Mouse (Mus musculus) midbrain, embryonic 11.5 days (tissue): ENCODE data around the gene Tex26. TPM values are rescaled to one million over a fixed set of nuclear protein-coding genes. Genes with fewer than 3 reads are reported as not detected.

ENCODE experiments used
- ATAC-seq: fragments of 200-750 bp; cut with Nextera tagmentation; 2 replicates; pipeline ENCODE4 v1.8.0; 2017; ENCODE audit warnings: moderate TSS enrichment, moderate library complexity; ENCODE audit not compliant: low FRiP score
- DNase-seq: peaks from one replicate; pipeline ENCODE4 v3.0.0; 2015; ENCODE audit warnings: low spot score; ENCODE audit errors: missing footprints
- H3K27ac ChIP-seq: fragments of 300-500 bp; sonication (generic); 2 replicates; pipeline ENCODE4 v1.5.1; 2014; ENCODE audit warnings: low read depth, low read length
- H3K27me3 ChIP-seq: fragments of 300-500 bp; sonication (generic); 2 replicates; pipeline ENCODE4 v1.6.1; 2014; ENCODE audit warnings: mild to moderate bottlenecking, low read length, moderate library complexity, mixed read lengths; ENCODE audit not compliant: control insufficient read depth, insufficient read depth
- H3K36me3 ChIP-seq: fragments of 300-500 bp; sonication (generic); 2 replicates; pipeline ENCODE4 v1.6.1; 2014; ENCODE audit warnings: mild to moderate bottlenecking, low read length, moderate library complexity, mixed read lengths; ENCODE audit not compliant: control insufficient read depth, insufficient read depth
- H3K4me1 ChIP-seq: fragments of 300-500 bp; sonication (generic); 2 replicates; pipeline ENCODE4 v1.6.1; 2014; ENCODE audit warnings: low read length; ENCODE audit not compliant: control insufficient read depth, insufficient read depth
- H3K4me2 ChIP-seq: fragments of 300-500 bp; sonication (generic); 2 replicates; pipeline ENCODE4 v1.6.1; 2014; ENCODE audit warnings: mild to moderate bottlenecking, moderate library complexity
- H3K4me3 ChIP-seq: fragments of 300-500 bp; sonication (generic); 2 replicates; pipeline ENCODE4 v1.5.1; 2014; ENCODE audit warnings: low read depth, low read length
- H3K9ac ChIP-seq: fragments of 300-500 bp; sonication (generic); 2 replicates; pipeline ENCODE4 v1.6.1; 2014; ENCODE audit warnings: low read length
- H3K9me3 ChIP-seq: fragments of 300-500 bp; sonication (generic); 2 replicates; pipeline ENCODE4 v1.6.1; 2016; ENCODE audit warnings: low read length; ENCODE audit not compliant: control insufficient read depth
- WGBS: fragments of 180-500 bp; shearing (Covaris S2); extraction: QIAGEN DNeasy Blood & Tissue Kit; methylation state at CpG from one replicate; pipeline ENCODE4 v1.1.7; 2014; 5-methylcytosine and 5-hydroxymethylcytosine counted together
- polyA plus RNA-seq: library from polyadenylated mRNA; unstranded; fragments of >200 nt; fragmentation: Nextera tagmentation; extraction: Ambion mirVana; gene quantifications from 2 replicates; pipeline ENCODE4 v1.2.1, GENCODE M21; 2014

Tex26 gene
- polyA plus RNA-seq, 1 experiment from 2014 or later, result 1.2 TPM

DNA sequence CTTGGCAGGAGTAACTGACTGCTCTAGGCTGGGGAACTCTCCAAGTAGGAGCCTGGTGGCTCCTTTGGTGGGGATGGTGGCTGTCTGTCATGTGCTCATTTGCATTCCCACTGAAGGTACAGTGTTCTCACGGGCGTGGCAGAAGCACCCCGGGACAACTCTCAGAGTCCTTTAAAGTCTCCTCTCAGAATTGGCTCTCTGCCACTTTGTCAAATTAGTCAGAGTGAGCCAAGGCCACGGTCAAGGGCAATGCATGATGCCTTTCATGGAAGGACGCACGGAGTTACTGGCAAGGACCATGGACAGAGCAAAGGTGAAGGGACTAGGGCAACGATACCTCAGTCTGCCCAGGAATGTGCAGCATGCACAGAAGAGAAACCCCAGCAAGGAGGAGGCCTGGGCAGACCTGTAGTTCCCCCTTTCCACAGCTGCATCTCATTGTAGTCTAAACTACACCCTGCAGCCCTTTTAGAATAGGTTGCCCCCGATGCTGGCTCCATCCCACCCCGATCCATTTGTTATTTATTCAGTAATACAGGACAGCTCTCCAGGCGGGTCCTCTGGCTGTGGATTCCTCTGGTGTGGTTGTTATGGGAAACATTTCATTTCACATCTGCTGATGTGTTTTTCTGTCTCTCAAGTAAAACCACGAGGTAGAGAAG lies 49.0 kb downstream of the Tex26 start:
- Histone ChIP-seq H3K9ac (no peak overlapping the region), H3K27me3 (peaks cover 2% of the 10 kb centered on the region; the same call in 1 of the 2 replicates), H3K27ac (peak overlapping the region; percentile 77), H3K9me3 (no peaks in the 10 kb centered on the region), H3K4me3 (no peak overlapping the region), H3K36me3 (no peaks in the 10 kb centered on the region), H3K4me1 (peaks cover 23% of the 10 kb centered on the region), H3K4me2 (peak overlapping the region; percentile 29)
- ATAC-seq (peak; percentile 80), DNase-seq (peak; percentile 90)
- 32% methylated on average over 11 of the region's 11 CpGs for WGBS

DNA sequence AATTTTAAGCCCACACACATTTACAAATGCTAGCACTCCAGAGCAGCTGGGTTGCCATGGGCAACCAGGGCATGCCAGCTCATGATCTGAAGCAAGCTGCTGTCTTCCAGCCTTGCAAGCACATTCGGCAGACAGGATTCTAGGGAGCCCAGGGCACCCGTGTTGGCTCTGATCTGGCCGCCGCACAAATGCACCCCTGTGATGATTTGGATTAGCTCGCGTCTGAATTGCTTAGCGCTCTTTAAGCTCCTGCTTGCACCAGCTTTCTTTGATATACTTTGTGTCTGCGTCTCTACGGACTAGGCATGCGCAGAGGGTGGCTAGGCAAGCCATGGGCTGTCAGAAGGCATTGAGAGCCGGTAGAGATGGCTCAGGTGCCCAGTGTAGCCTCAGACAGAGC lies 49.7 kb downstream of the Tex26 start:
- H3K4me2 ChIP-seq, result peak overlapping the region; percentile 29
- DNase-seq, result peak; percentile 97
- peak overlapping the region; percentile 77 for H3K27ac ChIP-seq
- peak overlapping the region; percentile 10; the same call in 1 of the 2 replicates for H3K4me3 ChIP-seq
- peak overlapping the region; percentile 21; the same call in 1 of the 2 replicates for H3K9ac ChIP-seq
- no peaks in the 10 kb centered on the region for H3K36me3 ChIP-seq
- peaks cover 23% of the 10 kb centered on the region for H3K4me1 ChIP-seq
- no peaks in the 10 kb centered on the region for H3K9me3 ChIP-seq
- peaks cover 2% of the 10 kb centered on the region; the same call in 1 of the 2 replicates for H3K27me3 ChIP-seq
- 10% methylated on average over 11 of the region's 11 CpGs for whole genome bisulfite sequencing
- ATAC-seq, result peak; percentile 92

DNA sequence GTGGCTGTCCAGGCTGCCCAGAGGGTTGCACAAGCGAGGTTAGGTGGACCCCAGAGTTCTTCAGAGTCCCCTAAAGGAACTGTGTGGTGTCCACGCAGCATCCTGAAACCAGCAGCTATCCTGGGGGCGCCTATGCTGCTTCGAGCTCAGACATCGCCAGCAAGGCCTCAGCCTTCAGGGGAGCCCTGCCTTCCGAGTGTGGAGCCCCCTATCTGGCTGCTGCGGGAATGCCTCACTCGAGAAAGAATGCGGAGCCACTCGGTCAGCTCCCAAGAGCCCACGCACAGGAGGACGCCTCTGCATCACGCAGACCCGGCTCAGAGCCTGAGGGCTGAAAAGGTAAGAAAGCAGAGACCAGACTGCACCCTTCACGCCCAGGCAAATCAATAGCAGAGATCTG lies 50.8 kb downstream of the Tex26 start:
- Histone ChIP-seq H3K4me3 (no peak overlapping the region), H3K4me1 (peaks cover 23% of the 10 kb centered on the region), H3K9ac (no peak overlapping the region), H3K27me3 (peaks cover 2% of the 10 kb centered on the region; the same call in 1 of the 2 replicates), H3K4me2 (no peak overlapping the region), H3K9me3 (no peaks in the 10 kb centered on the region), H3K27ac (no peak overlapping the region), H3K36me3 (no peaks in the 10 kb centered on the region)
- no peak for DNase-seq
- no peak for ATAC-seq
- WGBS, result 64% methylated on average over 15 of the region's 15 CpGs

DNA sequence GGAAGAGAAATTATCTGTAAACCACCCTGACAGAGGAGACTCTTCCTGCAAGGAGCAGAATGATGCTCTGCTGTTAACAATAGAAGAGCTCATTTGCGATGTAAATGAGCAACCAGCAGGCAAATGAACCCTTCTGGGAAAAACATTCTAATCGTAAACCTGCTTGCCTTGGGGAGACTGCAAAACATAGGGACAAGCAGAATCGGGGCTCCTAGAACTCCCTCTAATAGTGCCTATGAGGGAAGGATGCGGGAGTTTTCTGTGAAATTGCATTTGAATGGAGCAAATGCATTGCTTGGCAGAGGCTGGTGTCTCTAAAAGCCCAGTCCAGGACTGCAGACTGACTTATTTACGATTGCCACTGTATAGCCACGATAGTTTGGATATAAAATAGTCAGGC lies 56.2 kb downstream of the Tex26 start:
- Histone ChIP-seq H3K36me3 (no peaks in the 10 kb centered on the region), H3K4me3 (no peak overlapping the region), H3K4me1 (peaks cover 16% of the 10 kb centered on the region), H3K27ac (0 out of 2 replicates have a peak overlapping the region, but pooled peaks have one; percentile 55), H3K4me2 (no peak overlapping the region), H3K27me3 (no peaks in the 10 kb centered on the region; the same call in 1 of the 2 replicates), H3K9me3 (no peaks in the 10 kb centered on the region), H3K9ac (no peak overlapping the region)
- 36% methylated on average over 6 of the region's 6 CpGs for WGBS
- ATAC-seq (no peak), DNase-seq (no peak)

DNA sequence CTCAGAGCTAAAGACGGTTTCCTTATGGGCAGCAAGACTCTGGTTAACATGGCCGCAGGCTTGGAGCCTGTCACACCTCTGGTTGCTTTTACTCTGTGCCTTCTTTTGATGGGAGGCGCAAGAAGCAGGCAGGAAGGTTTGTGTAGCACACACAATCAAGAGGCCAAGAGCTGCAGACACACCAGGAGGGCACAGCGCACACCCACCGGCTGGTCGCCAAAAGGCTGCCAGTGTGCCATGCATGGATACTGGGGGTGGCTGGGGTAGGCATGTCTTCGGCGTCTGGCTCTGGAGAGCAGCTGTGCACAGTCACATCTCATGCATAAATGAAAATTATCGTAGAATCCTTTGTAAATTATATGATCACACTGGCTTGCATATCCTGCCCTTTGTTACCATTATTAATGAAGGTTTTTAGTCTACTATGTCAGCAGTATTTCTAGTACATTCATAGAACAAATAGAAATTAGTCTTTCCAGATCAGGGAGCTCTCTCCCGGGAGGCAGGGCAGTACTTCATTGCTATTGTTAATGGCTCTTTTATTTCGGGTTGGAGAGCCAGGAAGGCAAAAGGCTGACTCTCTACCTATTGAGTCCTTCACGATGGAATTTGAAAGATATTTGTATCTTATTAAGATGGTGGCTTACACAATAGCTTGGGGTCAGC lies 57.1 kb downstream of the Tex26 start:
- H3K9ac ChIP-seq, result no peak overlapping the region
- 49% methylated on average over 12 of the region's 12 CpGs for WGBS
- H3K4me1 ChIP-seq, result peaks cover 16% of the 10 kb centered on the region
- H3K27ac ChIP-seq, result peak overlapping the region; percentile 55
- no peaks in the 10 kb centered on the region for H3K36me3 ChIP-seq
- no peaks in the 10 kb centered on the region; the same call in 1 of the 2 replicates for H3K27me3 ChIP-seq
- DNase-seq (no peak), ATAC-seq (peak; percentile 74; the same call in 1 of the 2 replicates)
- H3K4me3 ChIP-seq, result no peak overlapping the region
- no peaks in the 10 kb centered on the region for H3K9me3 ChIP-seq
- H3K4me2 ChIP-seq, result no peak overlapping the region

DNA sequence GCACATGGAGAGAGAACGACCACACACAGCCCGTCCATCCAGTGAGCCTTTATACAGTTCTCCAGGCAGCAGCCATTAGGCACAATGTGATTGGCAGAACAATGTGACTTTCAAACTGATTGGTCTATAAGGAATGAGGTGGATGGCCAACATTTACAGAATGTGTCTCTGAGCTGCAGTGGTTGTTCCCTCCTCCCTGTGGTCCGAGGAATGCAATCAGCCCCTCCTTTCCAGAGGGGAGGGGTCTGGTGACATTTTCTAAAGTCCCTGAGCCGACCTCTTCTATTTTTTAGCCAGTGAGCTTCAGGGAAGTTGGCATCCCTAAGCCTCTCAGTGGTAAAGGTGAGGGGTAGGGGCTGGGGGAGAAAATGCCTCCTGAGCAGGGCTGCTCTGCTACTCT lies 60.5 kb downstream of the Tex26 start:
- Histone ChIP-seq H3K36me3 (no peaks in the 10 kb centered on the region), H3K4me2 (no peak overlapping the region), H3K9me3 (no peaks in the 10 kb centered on the region), H3K9ac (no peak overlapping the region), H3K27me3 (no peaks in the 10 kb centered on the region), H3K4me3 (no peak overlapping the region), H3K4me1 (peaks cover 16% of the 10 kb centered on the region), H3K27ac (no peak overlapping the region)
- DNase-seq, result no peak
- ATAC-seq, result no peak
- WGBS, result 55% methylated on average over 4 of the region's 4 CpGs

DNA sequence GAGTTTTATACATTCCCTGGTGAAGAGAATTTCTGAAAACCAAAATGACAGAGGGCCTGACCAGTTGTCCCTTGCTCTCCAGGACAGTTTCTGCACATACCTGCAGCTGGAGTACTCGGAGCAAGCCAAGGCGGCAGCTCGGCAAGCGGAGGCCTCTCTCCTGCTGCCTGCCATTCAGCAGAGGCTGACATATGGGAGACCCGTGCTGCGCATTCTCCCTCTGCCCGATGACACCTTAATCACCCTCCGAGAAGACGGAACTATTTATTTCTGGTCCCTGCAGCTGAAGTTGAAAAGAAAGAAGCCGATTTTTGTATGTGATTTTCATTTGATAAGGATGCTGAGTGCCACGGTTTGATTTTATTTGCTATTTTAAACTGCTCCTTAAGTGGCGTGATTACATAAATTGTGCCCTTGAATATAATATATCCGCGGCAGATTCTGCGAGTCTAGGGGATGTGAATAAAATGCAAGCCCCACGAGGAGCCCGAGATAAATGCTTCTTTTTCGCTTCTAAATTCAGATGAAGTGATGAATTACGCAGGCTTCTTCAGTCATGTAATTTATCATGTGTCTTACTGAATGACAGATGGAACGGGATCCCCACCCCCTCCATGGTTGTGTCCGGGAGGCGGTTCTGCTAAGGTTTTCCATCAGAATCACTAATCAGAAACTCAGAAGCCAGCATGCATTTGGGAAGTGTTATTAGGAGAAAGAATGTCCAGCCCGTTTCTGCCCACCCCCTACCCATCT lies 64.1 kb downstream of the Tex26 start:
- ATAC-seq (no peak), DNase-seq (no peak)
- no peak overlapping the region for H3K4me2 ChIP-seq
- no peaks in the 10 kb centered on the region for H3K9me3 ChIP-seq
- H3K27ac ChIP-seq, result no peak overlapping the region
- no peaks in the 10 kb centered on the region for H3K36me3 ChIP-seq
- H3K4me1 ChIP-seq, result no peaks in the 10 kb centered on the region
- no peak overlapping the region for H3K9ac ChIP-seq
- no peaks in the 10 kb centered on the region for H3K27me3 ChIP-seq
- 86% methylated on average over 23 of the region's 23 CpGs for WGBS
- no peak overlapping the region for H3K4me3 ChIP-seq

DNA sequence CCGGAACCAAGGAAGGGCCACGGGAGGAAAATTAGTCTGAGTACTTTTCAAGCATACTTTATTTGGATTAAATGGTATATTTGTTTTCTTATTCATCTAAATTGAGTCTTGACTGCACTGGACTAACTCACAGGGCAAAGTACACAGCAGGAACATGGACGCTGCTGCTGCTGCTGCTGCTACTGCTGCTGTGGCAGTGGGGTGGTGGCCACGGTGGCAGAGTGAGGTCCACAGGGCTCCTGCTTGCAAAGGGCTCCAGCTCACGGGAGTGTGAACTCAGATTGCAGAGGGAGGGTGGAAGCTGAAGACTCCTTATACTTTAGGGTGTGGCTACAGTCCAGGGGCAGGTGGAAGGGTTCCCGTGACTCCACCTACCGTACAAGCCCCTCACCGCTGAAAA lies 65.5 kb downstream of the Tex26 start:
- no peak overlapping the region for H3K9ac ChIP-seq
- no peaks in the 10 kb centered on the region for H3K27me3 ChIP-seq
- H3K4me3 ChIP-seq, result no peak overlapping the region
- H3K36me3 ChIP-seq, result no peaks in the 10 kb centered on the region
- H3K27ac ChIP-seq, result no peak overlapping the region
- H3K9me3 ChIP-seq, result no peaks in the 10 kb centered on the region
- no peaks in the 10 kb centered on the region for H3K4me1 ChIP-seq
- no peak overlapping the region for H3K4me2 ChIP-seq
- DNase-seq (no peak), ATAC-seq (no peak)
- WGBS, result 84% methylated on average over 8 of the region's 8 CpGs

DNA sequence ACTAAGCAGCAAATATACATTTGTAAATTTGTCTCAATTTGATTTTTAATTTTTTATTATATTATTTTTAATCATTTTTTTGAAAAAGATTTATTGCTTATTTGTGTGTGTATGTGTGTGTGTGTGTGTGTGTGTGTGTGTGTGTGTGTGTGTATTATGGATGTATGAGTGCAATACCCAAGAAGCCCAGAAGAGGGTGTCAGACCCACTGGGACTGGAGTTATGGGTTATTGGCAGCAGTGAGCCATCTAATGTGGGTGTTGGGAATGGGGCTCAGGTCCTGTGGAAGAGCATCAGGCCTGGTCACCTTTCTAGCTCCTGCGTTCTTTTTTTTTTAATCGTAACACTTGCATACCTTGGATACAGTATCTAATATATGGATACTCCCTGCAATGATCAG lies 66.6 kb downstream of the Tex26 start:
- no peak for DNase-seq
- H3K4me2 ChIP-seq, result no peak overlapping the region
- 100% methylated on average over 2 of the region's 2 CpGs for WGBS
- no peaks in the 10 kb centered on the region for H3K9me3 ChIP-seq
- H3K4me1 ChIP-seq, result no peaks in the 10 kb centered on the region
- no peaks in the 10 kb centered on the region for H3K36me3 ChIP-seq
- ATAC-seq, result no peak
- H3K27me3 ChIP-seq, result no peaks in the 10 kb centered on the region
- H3K4me3 ChIP-seq, result no peak overlapping the region
- no peak overlapping the region for H3K9ac ChIP-seq
- no peak overlapping the region for H3K27ac ChIP-seq
